Mouse (Mus musculus) MEL (cell line): Measurements from ENCODE around the gene Stk10.

Source experiments
- ELF1 ChIP-seq: IDR thresholded peaks from 2 replicates; pipeline ENCODE4 v1.6.1; 2014; ENCODE audit warnings: low read depth, mild to moderate bottlenecking, inconsistent platforms, low read length, improper control_type of control experiment, moderate library complexity
- MAFK ChIP-seq: IDR thresholded peaks from 2 replicates; pipeline ENCODE4 v1.6.1; 2011; ENCODE audit warnings: low read depth, mild to moderate bottlenecking, low read length, improper control_type of control experiment, borderline replicate concordance

DNA sequence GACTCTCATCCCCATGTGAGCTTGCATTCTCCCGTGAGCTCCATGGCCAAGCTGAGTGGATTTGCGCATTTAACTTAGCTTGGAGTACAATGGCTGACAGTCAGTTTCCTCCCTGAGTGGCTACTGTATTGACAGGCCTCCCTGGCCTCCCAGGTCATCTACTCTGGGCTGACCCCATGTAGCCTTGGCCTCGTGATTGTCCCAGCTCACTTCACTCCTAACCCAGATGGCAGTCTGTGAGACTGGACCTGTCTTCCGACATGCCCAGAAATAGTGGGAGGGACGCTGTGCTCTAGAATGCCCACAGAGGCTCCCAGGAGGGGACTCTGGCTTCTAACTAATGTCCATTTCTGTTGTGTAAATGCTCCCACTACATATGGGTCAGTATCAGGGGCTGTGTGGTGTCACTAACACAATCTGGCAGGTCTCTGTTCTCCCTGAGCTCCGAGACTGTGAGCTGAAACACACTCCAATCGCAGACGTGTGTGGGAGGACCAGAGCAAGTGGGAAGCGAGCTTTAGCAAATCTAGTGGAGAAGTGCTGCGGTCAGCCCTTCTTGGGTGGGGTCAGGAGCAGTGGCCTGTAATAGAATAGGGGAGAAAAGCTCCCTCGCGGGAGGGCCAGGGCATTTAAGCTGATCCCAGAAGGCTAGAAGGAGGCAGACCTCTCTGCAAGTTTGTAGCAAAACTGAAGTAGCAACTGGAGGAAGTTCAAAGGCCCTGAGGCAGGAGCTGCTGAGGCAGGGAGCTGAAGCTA is 27.1 kb downstream of the Stk10 start:
- TF ChIP-seq ELF1 (no peak), MAFK (no peak)
